Mouse (Mus musculus) kidney, adult 2 months (tissue): ENCODE data around the gene Prr13.

Experiments used
- CTCF ChIP-seq: fragments of 200-500 bp; conservative IDR thresholded peaks from 2 replicates; pipeline ENCODE4 v1.5.1; 2011; ENCODE audit warnings: low read depth, mild to moderate bottlenecking, control low read depth, low read length, moderate library complexity, mixed read lengths; ENCODE audit not compliant: insufficient read depth, insufficient read length
- POLR2A ChIP-seq: fragments of 200-500 bp; IDR thresholded peaks from one replicate; pipeline ENCODE4 v1.6.1; 2011; ENCODE audit warnings: low read depth, low read length, control low read depth

DNA sequence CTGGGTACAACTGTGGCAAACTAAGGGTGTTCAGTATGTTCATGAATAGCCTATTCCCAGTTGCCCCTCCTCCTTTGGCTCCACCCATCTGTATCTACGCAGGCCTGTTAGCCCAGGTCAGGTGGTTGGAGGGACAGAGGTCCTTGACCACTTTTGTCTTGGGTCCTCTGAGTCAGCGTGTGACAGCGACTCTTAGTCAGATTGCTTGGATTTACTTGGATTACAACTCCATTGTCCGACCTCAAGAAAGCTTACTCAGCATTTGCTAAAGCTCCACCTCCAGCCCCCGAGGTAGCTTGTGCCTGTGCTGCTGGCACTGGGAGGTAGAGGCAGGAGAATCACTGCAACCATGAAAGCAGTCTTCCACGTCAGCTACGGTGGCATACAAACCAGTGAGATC is 7.9 kb upstream of the Prr13 start:
- TF ChIP-seq CTCF, result no peak
- TF ChIP-seq POLR2A, result no peak
